Mouse (Mus musculus): ENCODE measurements at regions not wholly inside any gene's neighbourhood (a gene's known extent, or its start where the extent isn't known, plus 50 kb on each side); places are given as distances from the start of the nearest gene placed in this dataset.

DNA sequence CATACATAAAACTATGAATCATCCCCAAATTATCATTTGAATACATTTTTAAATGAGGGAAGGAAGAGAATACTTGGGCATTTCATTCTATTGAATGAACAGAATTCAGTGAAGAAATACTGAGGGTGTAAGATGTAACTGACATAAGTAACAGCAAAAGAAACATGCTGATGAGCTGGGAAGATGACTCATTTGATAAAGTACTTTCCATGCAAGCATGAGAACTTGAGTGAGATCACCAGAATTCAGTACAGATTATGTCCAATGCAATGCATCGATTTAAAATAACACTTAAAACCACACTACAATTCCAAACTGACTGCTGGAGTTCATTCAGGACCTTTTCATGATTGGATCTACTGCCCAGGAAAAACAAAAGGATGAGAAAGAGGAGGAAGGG is 3467.1 kb upstream of the Gm7489 start:
- TF ChIP-seq CTCF (IDR thresholded peaks at IDR 0.05; ENCODE audit: low read depth) (no peak), EP300 (IDR thresholded peaks at IDR 0.05; ENCODE audit: low read depth) (no peak)

Data from heart, postnatal 0 days (tissue).